Mouse (Mus musculus): Measurements from ENCODE around the gene Olfr556. TPM values are rescaled to one million over a fixed set of nuclear protein-coding genes. Genes with fewer than 3 reads are reported as not detected.
"Not testable (repeated sequence)": the region's sequence is repeated elsewhere in the genome, so short reads cannot be mapped to it uniquely, and the experiment has no call there.

Gene Olfr556
- total RNA-seq (2014; rRNA removed) = not detected in 2 replicates
- not detected in 2 replicates for polyA plus RNA-seq (2012; rRNA removed)

- H3K36me3 ChIP-seq (ENCODE audit: control insufficient read depth, insufficient read depth, low read length) = no peaks in the 10 kb centered on the region
- H3K27me3 ChIP-seq (ENCODE audit: control insufficient read depth, insufficient read depth, low read length) = no peaks in the 10 kb centered on the region
- WGBS = 65% methylated on average over 3 of the region's 3 CpGs
- no peak for DNase-seq (ENCODE audit: extremely low read depth, low read depth, low spot score)
- no peaks in the 10 kb centered on the region for H3K4me1 ChIP-seq (ENCODE audit: control insufficient read depth, insufficient read depth, low read length)
- no peaks in the 10 kb centered on the region for H3K79me2 ChIP-seq (ENCODE audit: control insufficient read depth, insufficient read depth, low read length)
- TF ChIP-seq POLR2A (IDR thresholded peaks at IDR 0.05; ENCODE audit: extremely low read depth, insufficient read depth, low read length) (no peak), CTCF (IDR thresholded peaks at IDR 0.05; ENCODE audit: low read depth, low read length) (no peak)
- H3K27ac ChIP-seq (replicated peaks; ENCODE audit: insufficient read depth, low read depth, low read length) = no peak within 1 kb of the TSS
- H3K4me3 ChIP-seq (ENCODE audit: insufficient read depth, low read depth, low read length) = no peak within 1 kb of the TSS
- no peak within 1 kb of the TSS for H3K9ac ChIP-seq (ENCODE audit: low read depth, low read length)
Observed at GRCm38 (mm10) chr7:102664599-102664998, at the start of gene Olfr556. Olfr556 (plus strand) TSS chr7:102664899.

DNA sequence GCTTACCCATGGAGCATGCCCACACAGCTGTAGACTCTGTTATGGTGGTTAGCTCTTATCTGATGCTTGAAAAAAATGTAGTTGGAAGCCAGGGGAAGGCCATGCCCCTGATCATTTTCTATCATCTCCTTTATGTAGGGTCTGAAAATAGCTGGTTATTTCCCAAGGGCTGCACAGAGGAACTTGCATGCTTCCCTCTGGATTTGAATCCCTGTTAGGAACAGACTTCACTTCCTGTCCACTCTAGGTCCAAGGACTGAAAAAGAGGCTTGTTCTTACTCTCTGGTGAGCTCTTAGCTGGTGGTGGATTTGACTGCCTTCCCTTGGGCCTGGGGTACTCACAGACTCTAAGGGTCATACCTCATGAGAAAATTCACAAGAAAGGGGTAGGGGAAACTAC, 46.6 kb upstream of the Olfr556 start, which contains the start of gene Olfr553:
TSS of gene Olfr553 (minus strand) at position 101 of the 400 bp plus-strand sequence.
- Histone ChIP-seq H3K9ac (ENCODE audit: low read depth, low read length) (no peak within 1 kb of the TSS), H3K4me3 (ENCODE audit: insufficient read depth, low read depth, low read length) (no peak within 1 kb of the TSS), H3K4me1 (ENCODE audit: control insufficient read depth, insufficient read depth, low read length) (no peaks in the 10 kb centered on the region), H3K27ac (replicated peaks; ENCODE audit: insufficient read depth, low read depth, low read length) (no peak within 1 kb of the TSS), H3K36me3 (ENCODE audit: control insufficient read depth, insufficient read depth, low read length) (no peaks in the 10 kb centered on the region), H3K27me3 (ENCODE audit: control insufficient read depth, insufficient read depth, low read length) (no peaks in the 10 kb centered on the region), H3K79me2 (ENCODE audit: control insufficient read depth, insufficient read depth, low read length) (no peaks in the 10 kb centered on the region)
- no peak for DNase-seq (ENCODE audit: extremely low read depth, low read depth, low spot score)
- TF ChIP-seq CTCF (IDR thresholded peaks at IDR 0.05; ENCODE audit: low read depth, low read length) (no peak), POLR2A (IDR thresholded peaks at IDR 0.05; ENCODE audit: extremely low read depth, insufficient read depth, low read length) (no peak)

DNA sequence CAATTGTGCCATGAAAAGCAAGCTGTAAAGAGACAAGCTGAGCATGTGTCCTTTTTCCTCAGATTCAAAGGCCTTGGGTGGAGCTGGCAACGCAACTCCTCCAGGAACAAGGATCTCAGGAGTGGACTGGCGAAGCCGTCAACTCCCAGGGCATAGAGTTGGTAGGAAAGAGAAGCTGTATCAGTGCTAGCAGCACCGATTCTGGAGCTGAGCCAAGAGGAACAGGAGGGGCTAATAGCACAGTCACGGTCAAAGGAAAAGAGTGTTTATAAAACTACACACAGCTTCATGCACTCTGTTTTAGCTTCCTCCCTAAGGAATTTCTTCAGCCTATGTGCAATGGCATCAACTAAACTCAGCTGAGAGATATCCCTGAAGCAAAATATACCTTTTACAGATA, 45.1 kb upstream of the Olfr556 start:
- Histone ChIP-seq H3K27me3 (ENCODE audit: control insufficient read depth, insufficient read depth, low read length) (no peaks in the 10 kb centered on the region), H3K27ac (replicated peaks; ENCODE audit: insufficient read depth, low read depth, low read length) (no peak overlapping the region), H3K36me3 (ENCODE audit: control insufficient read depth, insufficient read depth, low read length) (no peaks in the 10 kb centered on the region), H3K4me3 (ENCODE audit: insufficient read depth, low read depth, low read length) (no peak overlapping the region), H3K79me2 (ENCODE audit: control insufficient read depth, insufficient read depth, low read length) (no peaks in the 10 kb centered on the region), H3K4me1 (ENCODE audit: control insufficient read depth, insufficient read depth, low read length) (no peaks in the 10 kb centered on the region), H3K9ac (ENCODE audit: low read depth, low read length) (no peak overlapping the region)
- DNase-seq (ENCODE audit: extremely low read depth, low read depth, low spot score) = no peak
- TF ChIP-seq CTCF (IDR thresholded peaks at IDR 0.05; ENCODE audit: low read depth, low read length) = no peak
- no peak for TF ChIP-seq POLR2A (IDR thresholded peaks at IDR 0.05; ENCODE audit: extremely low read depth, insufficient read depth, low read length)
- 62% methylated on average over 5 of the region's 5 CpGs for WGBS

DNA sequence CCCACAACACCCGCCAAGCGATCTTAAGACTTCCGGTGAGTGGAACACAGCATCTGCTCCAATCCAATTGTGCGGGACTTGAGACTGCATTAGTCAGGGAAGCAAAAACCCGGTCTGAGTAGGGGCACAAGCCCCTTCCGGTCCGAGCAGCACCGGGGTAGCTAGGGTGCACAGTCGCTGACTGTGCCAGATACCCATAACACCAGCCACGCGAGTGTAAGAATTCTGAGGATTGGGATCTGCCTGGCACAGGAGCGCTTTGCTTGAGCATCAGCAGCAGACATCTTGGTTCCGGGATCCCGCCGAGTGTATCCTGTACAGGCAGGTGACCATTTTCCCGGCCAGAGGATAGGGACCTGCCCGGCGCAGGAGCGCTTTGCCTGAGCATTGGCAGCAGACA, 44.3 kb upstream of the Olfr556 start:
- not testable (repeated sequence) for H3K36me3 ChIP-seq (ENCODE audit: control insufficient read depth, insufficient read depth, low read length); H3K79me2 ChIP-seq (ENCODE audit: control insufficient read depth, insufficient read depth, low read length); H3K27me3 ChIP-seq (ENCODE audit: control insufficient read depth, insufficient read depth, low read length); H3K27ac ChIP-seq (replicated peaks; ENCODE audit: insufficient read depth, low read depth, low read length); H3K9ac ChIP-seq (ENCODE audit: low read depth, low read length); H3K4me1 ChIP-seq (ENCODE audit: control insufficient read depth, insufficient read depth, low read length); DNase-seq (ENCODE audit: extremely low read depth, low read depth, low spot score); H3K4me3 ChIP-seq (ENCODE audit: insufficient read depth, low read depth, low read length)
- WGBS = 78% methylated on average over 19 of the region's 19 CpGs

GRCm38 (mm10) chr7:102636665-102637064, 28.0 kb upstream of the Olfr556 start:
- no peaks in the 10 kb centered on the region for H3K27me3 ChIP-seq (ENCODE audit: control insufficient read depth, insufficient read depth, low read length)
- H3K4me3 ChIP-seq (ENCODE audit: insufficient read depth, low read depth, low read length) = no peak overlapping the region
- peak; percentile 58 for DNase-seq (ENCODE audit: extremely low read depth, low read depth, low spot score)
- H3K36me3 ChIP-seq (ENCODE audit: control insufficient read depth, insufficient read depth, low read length) = no peaks in the 10 kb centered on the region
- H3K79me2 ChIP-seq (ENCODE audit: control insufficient read depth, insufficient read depth, low read length) = no peaks in the 10 kb centered on the region
- no peak overlapping the region for H3K9ac ChIP-seq (ENCODE audit: low read depth, low read length)
- H3K4me1 ChIP-seq (ENCODE audit: control insufficient read depth, insufficient read depth, low read length) = no peaks in the 10 kb centered on the region
- WGBS = 24% methylated on average over 3 of the region's 3 CpGs
- no peak overlapping the region for H3K27ac ChIP-seq (replicated peaks; ENCODE audit: insufficient read depth, low read depth, low read length)
- TF ChIP-seq CTCF (IDR thresholded peaks at IDR 0.05; ENCODE audit: low read depth, low read length) (no peak), POLR2A (IDR thresholded peaks at IDR 0.05; ENCODE audit: extremely low read depth, insufficient read depth, low read length) (no peak)

- Histone ChIP-seq H3K79me2 (ENCODE audit: control insufficient read depth, insufficient read depth, low read length) (no peaks in the 10 kb centered on the region), H3K9ac (ENCODE audit: low read depth, low read length) (no peak within 1 kb of the TSS), H3K27me3 (ENCODE audit: control insufficient read depth, insufficient read depth, low read length) (no peaks in the 10 kb centered on the region), H3K4me3 (ENCODE audit: insufficient read depth, low read depth, low read length) (no peak within 1 kb of the TSS), H3K4me1 (ENCODE audit: control insufficient read depth, insufficient read depth, low read length) (no peaks in the 10 kb centered on the region), H3K27ac (replicated peaks; ENCODE audit: insufficient read depth, low read depth, low read length) (no peak within 1 kb of the TSS), H3K36me3 (ENCODE audit: control insufficient read depth, insufficient read depth, low read length) (no peaks in the 10 kb centered on the region)
- TF ChIP-seq POLR2A (IDR thresholded peaks at IDR 0.05; ENCODE audit: extremely low read depth, insufficient read depth, low read length) = no peak
- no peak for TF ChIP-seq CTCF (IDR thresholded peaks at IDR 0.05; ENCODE audit: low read depth, low read length)
- no peak for DNase-seq (ENCODE audit: extremely low read depth, low read depth, low spot score)
- 66% methylated on average over 1 of the region's 1 CpGs for WGBS
Observed at GRCm38 (mm10) chr7:102638132-102638531, 26.6 kb upstream of the Olfr556 start, which contains the start of gene Olfr554. Olfr554 (plus strand) TSS chr7:102638432.

GRCm38 (mm10) chr7:102644945-102645344, 19.8 kb upstream of the Olfr556 start:
- H3K79me2 ChIP-seq (ENCODE audit: control insufficient read depth, insufficient read depth, low read length); DNase-seq (ENCODE audit: extremely low read depth, low read depth, low spot score); H3K27ac ChIP-seq (replicated peaks; ENCODE audit: insufficient read depth, low read depth, low read length); H3K27me3 ChIP-seq (ENCODE audit: control insufficient read depth, insufficient read depth, low read length); H3K4me3 ChIP-seq (ENCODE audit: insufficient read depth, low read depth, low read length); H3K9ac ChIP-seq (ENCODE audit: low read depth, low read length); H3K36me3 ChIP-seq (ENCODE audit: control insufficient read depth, insufficient read depth, low read length); H3K4me1 ChIP-seq (ENCODE audit: control insufficient read depth, insufficient read depth, low read length): not testable (repeated sequence)
- WGBS = 82% methylated on average over 4 of the region's 4 CpGs

All from liver, adult 2 months (tissue).